Comparison of ENCODE assay signal across 9 mouse cellular contexts in the genomic region with DNA sequence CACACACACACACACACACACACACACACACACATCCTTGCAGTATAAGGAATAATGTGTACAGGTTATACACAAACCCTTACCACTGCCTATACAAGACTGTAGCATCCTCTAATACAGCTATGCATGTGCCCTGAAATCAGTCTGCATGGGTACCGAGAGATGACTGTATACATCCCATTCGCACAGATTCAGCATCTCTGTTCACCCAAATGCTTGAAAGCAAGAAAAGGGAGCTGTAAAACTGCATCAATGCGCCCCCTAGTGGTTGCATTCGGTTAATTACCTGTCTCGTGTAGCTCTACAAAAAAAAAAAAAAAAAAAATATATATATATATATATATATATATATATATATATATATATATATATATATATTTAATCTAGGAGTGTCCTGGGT.
DNase-seq lines count a peak whose midpoint lies in the region; ATAC-seq lines count a peak whose summit lies in the region.
"Had no signal": no experiment of that assay in that cellular context is flagged by ENCODE, and none has a peak within 500 bp of the region (broad histone marks: within the 10 kb centered on the region; RNA-seq: fewer than 3 reads in every experiment).

No protein-coding gene starts in this region.

- H3K4me3 ChIP-seq in forebrain, embryonic 14.5 days (ENCODE audit: low read depth, low read length): no peak overlapping the region
- no peak overlapping the region for H3K4me3 ChIP-seq in limb, embryonic 11.5 days (ENCODE audit: low read depth, low read length)
- H3K4me3 ChIP-seq: megakaryocyte, embryonic 14.5 days had no signal

- peak; percentile 73 for DNase-seq in layer of hippocampus, adult 11-12 months (ENCODE audit: low spot score)
- no peak for DNase-seq in layer of hippocampus, adult 9-10 months (ENCODE audit: low spot score)
- peak; percentile 59 for DNase-seq in brain, embryonic 18.5 days (ENCODE audit: low read depth, low spot score)
- peak; percentile 89 for DNase-seq in forebrain, embryonic 14.5 days (ENCODE audit: low spot score)
- DNase-seq in induced T-regulatory cell, adult 2 months (ENCODE audit: low read depth): peak; percentile 78
- peak; percentile 84 for DNase-seq in limb, embryonic 11.5 days (ENCODE audit: low spot score)
- peak; percentile 38 for DNase-seq in ovary, postnatal 36 days (ENCODE audit: low spot score)
- DNase-seq in thymus, postnatal 4 days: peak; percentile 75

- H3K36me3 ChIP-seq in forebrain, embryonic 14.5 days (ENCODE audit: control insufficient read depth, insufficient read depth, low read length): no peaks in the 10 kb centered on the region
- H3K36me3 ChIP-seq in limb, embryonic 11.5 days (ENCODE audit: control insufficient read depth, insufficient read depth, low read length): no peaks in the 10 kb centered on the region

- no peaks in the 10 kb centered on the region; the same call in 1 of the 2 replicates for H3K4me1 ChIP-seq in forebrain, embryonic 14.5 days (ENCODE audit: control insufficient read depth, insufficient read depth, low read length)
- H3K4me1 ChIP-seq in limb, embryonic 11.5 days (ENCODE audit: control insufficient read depth, insufficient read depth, low read length): no peaks in the 10 kb centered on the region
- H3K4me1 ChIP-seq: megakaryocyte, embryonic 14.5 days had no signal

- WGBS in forebrain, embryonic 14.5 days: 25% methylated on average over 5 of the region's 5 CpGs
- WGBS in limb, embryonic 11.5 days: 32% methylated on average over 5 of the region's 5 CpGs

- no peak overlapping the region for H3K27ac ChIP-seq in forebrain, embryonic 14.5 days (ENCODE audit: low read depth, low read length)
- H3K27ac ChIP-seq in limb, embryonic 11.5 days (replicated peaks; ENCODE audit: low read depth, low read length): no peak overlapping the region

- H3K4me2 ChIP-seq in forebrain, embryonic 14.5 days (ENCODE audit: low read length): no peak overlapping the region
- H3K4me2 ChIP-seq in limb, embryonic 11.5 days (ENCODE audit: low read depth, severe bottlenecking): no peak overlapping the region

- ATAC-seq in forebrain, embryonic 14.5 days: peak; percentile 47; the same call in 1 of the 2 replicates
- ATAC-seq in limb, embryonic 11.5 days (ENCODE audit: insufficient number of reproducible peaks, low FRiP score, low TSS enrichment, low read depth): no peak

- no peaks in the 10 kb centered on the region for H3K9me3 ChIP-seq in forebrain, embryonic 14.5 days (replicated peaks; ENCODE audit: control insufficient read depth, low read length)
- no peaks in the 10 kb centered on the region for H3K9me3 ChIP-seq in limb, embryonic 11.5 days (ENCODE audit: control insufficient read depth, low read length)

- no peaks in the 10 kb centered on the region for H3K27me3 ChIP-seq in forebrain, embryonic 14.5 days (replicated peaks; ENCODE audit: control insufficient read depth, insufficient read depth, low read length)
- no peaks in the 10 kb centered on the region for H3K27me3 ChIP-seq in limb, embryonic 11.5 days (ENCODE audit: control insufficient read depth, insufficient read depth, low read length)
- H3K27me3 ChIP-seq: megakaryocyte, embryonic 14.5 days had no signal

- no peak overlapping the region for H3K9ac ChIP-seq in forebrain, embryonic 14.5 days (ENCODE audit: low read length)
- H3K9ac ChIP-seq in limb, embryonic 11.5 days (ENCODE audit: low read length): no peak overlapping the region
